Mouse (Mus musculus) E14TG2a.4 (cell line): ENCODE results near the gene Fxyd7.

Source experiments
- H3K27me3 ChIP-seq: 2 replicates; pipeline ENCODE4 v1.6.1; 2014; ENCODE audit warnings: low read length, control low read depth; ENCODE audit not compliant: insufficient read depth
- H3K36me3 ChIP-seq: 2 replicates; pipeline ENCODE4 v1.6.1; 2014; ENCODE audit warnings: low read length, control low read depth; ENCODE audit not compliant: insufficient read depth
- H3K4me1 ChIP-seq: replicated peaks from 2 replicates; pipeline ENCODE4 v1.6.1; 2014; ENCODE audit warnings: low read depth, low read length, control low read depth
- H3K4me3 ChIP-seq: replicated peaks from 2 replicates; pipeline ENCODE4 v1.5.1; 2014; ENCODE audit warnings: mild to moderate bottlenecking, low read length
- H3K9me3 ChIP-seq: 2 replicates; pipeline ENCODE4 v1.6.1; 2014; ENCODE audit warnings: low read length, control low read depth
- CTCF ChIP-seq: conservative IDR thresholded peaks from 2 replicates; pipeline ENCODE4 v1.5.1; 2014; ENCODE audit warnings: low read length
- NANOG ChIP-seq: IDR thresholded peaks from 2 replicates; pipeline ENCODE4 v1.6.1; 2014; ENCODE audit warnings: borderline replicate concordance, low read length, mixed read lengths
- POU5F1 ChIP-seq: IDR thresholded peaks from 2 replicates; pipeline ENCODE4 v1.6.1; 2014; ENCODE audit warnings: low read length, borderline replicate concordance

The Fxyd7 gene

GRCm38 (mm10) chr7:31052251-31052635 lies 976 bp upstream of the Fxyd7 start:
- Histone ChIP-seq H3K4me1 (peaks cover 62% of the 10 kb centered on the region), H3K27me3 (peaks cover 84% of the 10 kb centered on the region), H3K4me3 (peak overlapping the region; percentile 69), H3K9me3 (no peaks in the 10 kb centered on the region), H3K36me3 (no peaks in the 10 kb centered on the region)
- TF ChIP-seq NANOG (no peak), POU5F1 (no peak), CTCF (no peak)

- no peaks in the 10 kb centered on the region for H3K9me3 ChIP-seq
- H3K36me3 ChIP-seq, result no peaks in the 10 kb centered on the region
- peak overlapping the region; percentile 57 for H3K4me3 ChIP-seq
- no peak for TF ChIP-seq NANOG
- TF ChIP-seq CTCF, result no peak
- no peak for TF ChIP-seq POU5F1
- H3K4me1 ChIP-seq, result peaks cover 62% of the 10 kb centered on the region
- H3K27me3 ChIP-seq, result peaks cover 94% of the 10 kb centered on the region
Measured at GRCm38 (mm10) chr7:31050921-31051320, 346 bp downstream of the Fxyd7 start.

GRCm38 (mm10) chr7:31050487-31050886 lies 780 bp downstream of the Fxyd7 start:
- no peak for TF ChIP-seq NANOG
- TF ChIP-seq POU5F1, result no peak
- no peak for TF ChIP-seq CTCF
- peak overlapping the region; percentile 57; the same call in 1 of the 2 replicates for H3K4me3 ChIP-seq
- H3K4me1 ChIP-seq, result peaks cover 61% of the 10 kb centered on the region
- H3K36me3 ChIP-seq, result no peaks in the 10 kb centered on the region
- H3K9me3 ChIP-seq, result no peaks in the 10 kb centered on the region
- H3K27me3 ChIP-seq, result peaks cover 95% of the 10 kb centered on the region

GRCm38 (mm10) chr7:31049846-31050281 lies 1.4 kb downstream of the Fxyd7 start:
- Histone ChIP-seq H3K9me3 (no peaks in the 10 kb centered on the region), H3K4me3 (peak overlapping the region; percentile 41; the same call in 1 of the 2 replicates), H3K27me3 (peaks cover 95% of the 10 kb centered on the region), H3K4me1 (peaks cover 55% of the 10 kb centered on the region), H3K36me3 (no peaks in the 10 kb centered on the region)
- TF ChIP-seq NANOG (no peak), POU5F1 (no peak), CTCF (no peak)

- peaks cover 95% of the 10 kb centered on the region for H3K27me3 ChIP-seq
- TF ChIP-seq CTCF, result no peak
- no peak for TF ChIP-seq NANOG
- no peak for TF ChIP-seq POU5F1
- no peaks in the 10 kb centered on the region for H3K9me3 ChIP-seq
- H3K4me1 ChIP-seq, result peaks cover 49% of the 10 kb centered on the region
- peak overlapping the region; percentile 41; the same call in 1 of the 2 replicates for H3K4me3 ChIP-seq
- no peaks in the 10 kb centered on the region for H3K36me3 ChIP-seq
Measured at GRCm38 (mm10) chr7:31049135-31049845, 2.0 kb downstream of the Fxyd7 start.

- no peaks in the 10 kb centered on the region for H3K9me3 ChIP-seq
- TF ChIP-seq NANOG (no peak), POU5F1 (no peak), CTCF (no peak)
Measured at GRCm38 (mm10) chr7:31042431-31042910, 8.8 kb downstream of the Fxyd7 start, which contains the start of gene Fxyd5. Gene Fxyd5 (minus strand): TSS chr7:31042481.

GRCm38 (mm10) chr7:31041662-31042315 lies 9.5 kb downstream of the Fxyd7 start:
- H3K4me3 ChIP-seq, result peak overlapping the region; percentile 68
- H3K27me3 ChIP-seq, result peaks cover 72% of the 10 kb centered on the region
- TF ChIP-seq POU5F1 (no peak), NANOG (no peak), CTCF (no peak)
- H3K9me3 ChIP-seq, result no peaks in the 10 kb centered on the region
- no peaks in the 10 kb centered on the region for H3K36me3 ChIP-seq
- H3K4me1 ChIP-seq, result peaks cover 35% of the 10 kb centered on the region

More at GRCm38 (mm10) chr7:31042431-31042910, 8.8 kb downstream of the Fxyd7 start, which contains the start of gene Fxyd5:
- Histone ChIP-seq H3K36me3 (no peaks in the 10 kb centered on the region), H3K27me3 (peaks cover 78% of the 10 kb centered on the region), H3K4me3 (peak within 1 kb of the TSS; percentile 68), H3K4me1 (peaks cover 35% of the 10 kb centered on the region)

- peak overlapping the region; percentile 68 for H3K4me3 ChIP-seq
Measured at GRCm38 (mm10) chr7:31041023-31041407, 10.3 kb downstream of the Fxyd7 start.

More at GRCm38 (mm10) chr7:31041023-31041407, 10.3 kb downstream of the Fxyd7 start:
- Histone ChIP-seq H3K9me3 (no peaks in the 10 kb centered on the region), H3K27me3 (peaks cover 64% of the 10 kb centered on the region), H3K36me3 (no peaks in the 10 kb centered on the region), H3K4me1 (peaks cover 39% of the 10 kb centered on the region)
- TF ChIP-seq POU5F1 (no peak), CTCF (no peak), NANOG (no peak)
